Mouse (Mus musculus): ENCODE results near the gene Abca7.

- TF ChIP-seq GATA1 (IDR thresholded peaks at IDR 0.05; ENCODE audit: borderline replicate concordance, low read length) (no peak), CTCF (IDR thresholded peaks at IDR 0.05; ENCODE audit: low read depth, low read length) (no peak), TAL1 (conservative IDR thresholded peaks at IDR 0.05; ENCODE audit: low read depth, low read length) (no peak)
Observed at GRCm38 (mm10) chr10:79994397-79995115, 1.7 kb upstream of the Abca7 start.

Measured in G1E (cell line).